Mouse (Mus musculus): Measurements from ENCODE around the gene Ttc37.

DNA sequence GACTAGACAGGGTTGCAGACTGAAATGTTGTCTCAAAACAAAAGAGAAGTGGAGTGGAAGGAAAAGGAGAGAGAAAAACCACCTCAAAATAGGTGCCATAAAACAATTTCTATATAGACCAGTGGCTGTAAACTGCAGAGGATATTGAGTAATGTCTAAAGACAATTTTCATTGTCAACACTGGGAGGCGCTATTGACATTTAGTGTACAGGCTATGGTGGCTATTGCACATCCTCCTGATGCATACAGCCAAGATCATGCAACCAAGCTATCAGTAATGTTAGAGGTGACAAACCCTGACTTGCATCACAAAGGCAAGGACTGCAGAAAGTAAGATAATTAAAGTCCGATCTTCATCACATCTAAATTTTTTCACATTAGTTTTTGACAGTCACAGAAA, 116.9 kb downstream of the Ttc37 start:
- TF ChIP-seq CTCF (IDR thresholded peaks at IDR 0.05) (peak; percentile 63), EP300 (IDR thresholded peaks at IDR 0.05) (no peak)

Data from lung, postnatal 0 days (tissue).